Mouse (Mus musculus) kidney, adult 11 months (tissue): Measurements from ENCODE around the gene Eef2k.
A peak's percentile ranks its signal among the peaks of the same experiment; 100 is the strongest.
"Not testable (repeated sequence)": the region's sequence is repeated elsewhere in the genome, so short reads cannot be mapped to it uniquely, and the experiment has no call there.

ENCODE experiments used
- DNase-seq: peaks from one replicate; pipeline ENCODE4 v3.0.0; 2022

The Eef2k gene

GRCm38 (mm10) chr7:120942506-120942905 lies 99.9 kb downstream of the Eef2k start:
- DNase-seq = peak; percentile 29

- DNase-seq = peak; percentile 45
These were observed 101.4 kb downstream of the Eef2k start for GRCm38 (mm10) chr7:120943936-120944509.

DNA sequence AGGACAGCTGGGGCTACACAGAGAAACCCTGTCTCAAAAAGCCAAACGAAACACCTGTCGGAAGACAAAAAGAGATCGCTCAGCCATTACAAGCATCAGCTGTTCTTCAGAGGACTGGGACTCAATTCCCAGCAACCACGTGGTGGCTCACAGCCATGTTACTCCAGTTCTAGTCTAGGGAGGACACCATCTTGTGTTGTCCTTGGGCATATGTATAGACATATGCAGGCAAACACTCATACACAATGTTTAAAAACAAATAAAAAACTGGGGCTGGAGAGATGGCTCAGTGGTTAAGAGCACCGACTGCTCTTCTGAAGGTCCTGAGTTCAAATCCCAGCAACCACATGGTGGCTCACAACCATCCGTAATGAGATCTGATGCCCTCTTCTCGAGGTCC lies 111.0 kb downstream of the Eef2k start:
- not testable (repeated sequence) for DNase-seq
